Mouse (Mus musculus) heart, embryonic 13.5 days (tissue): ENCODE results near the gene Ldlrad1. TPM values are rescaled to one million over a fixed set of nuclear protein-coding genes. Genes with fewer than 3 reads are reported as not detected.

ENCODE experiments used
- ATAC-seq: fragments of 200-750 bp; cut with Nextera tagmentation; 2 replicates; pipeline ENCODE4 v1.8.0; 2017; ENCODE audit warnings: moderate TSS enrichment; ENCODE audit not compliant: insufficient number of reproducible peaks, low FRiP score, low TSS enrichment; ENCODE audit errors: extremely low read depth
- H3K27ac ChIP-seq: fragments of 300-500 bp; sonication (generic); replicated peaks from 2 replicates; pipeline ENCODE4 v1.5.1; 2015; ENCODE audit warnings: moderate library complexity, mild to moderate bottlenecking, inconsistent platforms
- H3K27me3 ChIP-seq: fragments of 300-500 bp; sonication (generic); replicated peaks from 2 replicates; pipeline ENCODE4 v1.6.1; 2015; ENCODE audit warnings: mild to moderate bottlenecking, inconsistent platforms
- H3K36me3 ChIP-seq: fragments of 300-500 bp; sonication (generic); 2 replicates; pipeline ENCODE4 v1.6.1; 2015; ENCODE audit warnings: mild to moderate bottlenecking, inconsistent platforms
- H3K4me1 ChIP-seq: fragments of 300-500 bp; sonication (generic); 2 replicates; pipeline ENCODE4 v1.6.1; 2015; ENCODE audit warnings: inconsistent platforms
- H3K4me2 ChIP-seq: fragments of 300-500 bp; sonication (generic); 2 replicates; pipeline ENCODE4 v1.6.1; 2015; ENCODE audit warnings: inconsistent platforms, mild to moderate bottlenecking, moderate library complexity
- H3K4me3 ChIP-seq: fragments of 300-500 bp; sonication (generic); 2 replicates; pipeline ENCODE4 v1.5.1; 2015; ENCODE audit warnings: moderate library complexity, mild to moderate bottlenecking, inconsistent platforms
- H3K9ac ChIP-seq: fragments of 300-500 bp; sonication (generic); 2 replicates; pipeline ENCODE4 v1.6.1; 2015; ENCODE audit warnings: inconsistent platforms, mild to moderate bottlenecking, moderate library complexity
- H3K9me3 ChIP-seq: fragments of 300-500 bp; sonication (generic); 2 replicates; pipeline ENCODE4 v1.6.1; 2016; ENCODE audit warnings: inconsistent platforms
- WGBS: fragments of 180-500 bp; shearing (Covaris S2); methylation state at CpG from one replicate; pipeline ENCODE4 v1.1.7; 2015; ENCODE audit warnings: mixed read lengths; 5-methylcytosine and 5-hydroxymethylcytosine counted together
- polyA plus RNA-seq: library from polyadenylated mRNA; unstranded; fragments of >200 nt; fragmentation: Nextera tagmentation; extraction: Ambion mirVana; gene quantifications from 2 replicates; pipeline ENCODE4 v1.2.1, GENCODE M21; 2015

Ldlrad1 gene
- polyA plus RNA-seq, 1 experiment from 2014 or later = not detected

DNA sequence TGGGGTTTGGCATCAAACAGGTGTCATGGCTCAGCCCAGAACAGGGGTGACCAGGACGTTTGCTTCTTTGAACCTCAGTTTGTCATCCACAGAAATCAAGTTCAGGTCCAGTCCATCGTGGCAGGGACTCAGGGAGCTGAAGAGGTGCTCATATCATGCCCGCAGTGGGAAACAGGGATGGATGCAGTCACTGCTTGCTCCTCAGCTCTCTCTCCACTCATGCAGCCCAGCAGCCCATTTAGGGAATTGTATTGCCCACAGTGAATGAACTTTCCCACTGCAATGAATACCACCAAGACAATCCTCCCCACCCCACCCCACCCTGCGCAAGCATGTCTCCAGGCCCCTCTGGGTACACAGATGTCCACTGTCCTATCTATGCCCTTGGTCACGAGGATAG lies 3.0 kb downstream of the Ldlrad1 start:
- no peak for ATAC-seq
- Histone ChIP-seq H3K9me3 (no peaks in the 10 kb centered on the region), H3K4me1 (peaks cover 4% of the 10 kb centered on the region; the same call in 1 of the 2 replicates), H3K27me3 (peaks cover 62% of the 10 kb centered on the region), H3K4me3 (no peak overlapping the region), H3K4me2 (no peak overlapping the region), H3K36me3 (peaks cover 21% of the 10 kb centered on the region), H3K27ac (no peak overlapping the region), H3K9ac (no peak overlapping the region)
- 77% methylated on average over 5 of the region's 5 CpGs for WGBS

- no peak for ATAC-seq
- Histone ChIP-seq H3K36me3 (peaks cover 7% of the 10 kb centered on the region; the same call in 1 of the 2 replicates), H3K9me3 (no peaks in the 10 kb centered on the region), H3K27me3 (peaks cover 71% of the 10 kb centered on the region), H3K4me2 (no peak overlapping the region), H3K9ac (no peak overlapping the region), H3K27ac (no peak overlapping the region), H3K4me1 (peaks cover 11% of the 10 kb centered on the region), H3K4me3 (no peak overlapping the region)
- WGBS = 62% methylated on average over 12 of the region's 12 CpGs
Measured at GRCm38 (mm10) chr4:107213279-107214011, 4.5 kb downstream of the Ldlrad1 start.

GRCm38 (mm10) chr4:107217574-107217973 lies 8.6 kb downstream of the Ldlrad1 start:
- no peak for ATAC-seq
- no peaks in the 10 kb centered on the region for H3K36me3 ChIP-seq
- no peak overlapping the region for H3K4me2 ChIP-seq
- peaks cover 8% of the 10 kb centered on the region; the same call in 1 of the 2 replicates for H3K4me1 ChIP-seq
- 60% methylated on average over 9 of the region's 9 CpGs for WGBS
- no peak overlapping the region for H3K27ac ChIP-seq
- H3K4me3 ChIP-seq = no peak overlapping the region
- H3K9ac ChIP-seq = no peak overlapping the region
- H3K27me3 ChIP-seq = peaks cover 73% of the 10 kb centered on the region
- no peaks in the 10 kb centered on the region for H3K9me3 ChIP-seq

DNA sequence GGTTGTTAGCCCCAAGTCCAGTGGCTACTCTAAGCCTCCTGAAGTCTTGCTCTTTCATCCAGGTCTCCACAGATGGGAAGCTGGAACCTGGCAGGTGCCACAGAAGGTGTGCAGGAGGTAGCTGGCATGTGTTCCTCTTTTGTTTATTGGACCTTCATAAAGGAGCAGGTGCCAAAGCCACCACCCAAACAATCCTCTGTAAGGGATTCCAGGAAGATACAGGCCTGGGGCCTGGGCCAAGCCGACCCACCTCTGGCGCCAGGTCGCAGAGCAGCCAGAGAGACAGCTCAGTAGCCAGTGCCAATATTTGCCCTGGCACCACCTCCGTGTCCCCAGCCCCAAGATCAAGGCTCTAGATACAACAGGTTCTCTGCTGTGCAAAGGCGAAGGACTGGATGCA lies 12.5 kb downstream of the Ldlrad1 start:
- ATAC-seq = no peak
- Histone ChIP-seq H3K4me2 (no peak overlapping the region), H3K9ac (no peak overlapping the region), H3K36me3 (no peaks in the 10 kb centered on the region), H3K27me3 (peaks cover 48% of the 10 kb centered on the region), H3K4me1 (peaks cover 8% of the 10 kb centered on the region; the same call in 1 of the 2 replicates), H3K4me3 (no peak overlapping the region), H3K27ac (no peak overlapping the region), H3K9me3 (no peaks in the 10 kb centered on the region)
- 88% methylated on average over 5 of the region's 5 CpGs for WGBS

- Histone ChIP-seq H3K9me3 (no peaks in the 10 kb centered on the region), H3K4me3 (no peak overlapping the region), H3K27me3 (peaks cover 36% of the 10 kb centered on the region), H3K9ac (no peak overlapping the region), H3K36me3 (no peaks in the 10 kb centered on the region), H3K4me2 (no peak overlapping the region), H3K27ac (no peak overlapping the region), H3K4me1 (no peaks in the 10 kb centered on the region)
- 75% methylated on average over 11 of the region's 11 CpGs for WGBS
- no peak for ATAC-seq
Measured at GRCm38 (mm10) chr4:107223225-107224204, 14.5 kb downstream of the Ldlrad1 start.

DNA sequence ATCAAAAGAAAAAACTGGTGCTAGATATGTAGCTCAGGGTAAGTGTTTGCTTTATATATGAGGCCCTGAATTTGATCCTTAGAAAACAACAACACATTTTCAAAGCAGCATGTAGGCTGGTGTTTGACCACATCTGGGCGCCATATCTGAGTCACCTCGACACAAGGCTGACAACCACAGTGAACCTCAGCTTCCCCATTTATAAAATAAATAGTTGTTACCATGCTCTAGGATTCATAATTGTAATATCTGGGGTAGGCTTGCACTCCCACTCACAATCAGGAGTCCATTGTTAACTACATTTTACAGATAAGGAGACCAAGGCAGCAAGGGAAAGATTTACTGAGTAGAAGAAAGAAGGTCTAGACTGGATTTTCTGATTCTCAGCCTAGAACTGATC lies 17.3 kb downstream of the Ldlrad1 start:
- Histone ChIP-seq H3K9ac (no peak overlapping the region), H3K27ac (no peak overlapping the region), H3K4me3 (no peak overlapping the region), H3K9me3 (no peaks in the 10 kb centered on the region), H3K27me3 (peaks cover 34% of the 10 kb centered on the region), H3K4me2 (no peak overlapping the region), H3K4me1 (no peaks in the 10 kb centered on the region), H3K36me3 (peaks cover 8% of the 10 kb centered on the region; the same call in 1 of the 2 replicates)
- ATAC-seq = no peak
- WGBS = 84% methylated on average over 2 of the region's 2 CpGs

- Histone ChIP-seq H3K27ac (no peak overlapping the region), H3K4me3 (no peak overlapping the region), H3K27me3 (peaks cover 22% of the 10 kb centered on the region), H3K9me3 (no peaks in the 10 kb centered on the region), H3K4me1 (peaks cover 16% of the 10 kb centered on the region; the same call in 1 of the 2 replicates), H3K9ac (no peak overlapping the region), H3K36me3 (peaks cover 62% of the 10 kb centered on the region), H3K4me2 (no peak overlapping the region)
- 17% methylated on average over 3 of the region's 3 CpGs for WGBS
- ATAC-seq = no peak
Measured at GRCm38 (mm10) chr4:107232219-107232618, 23.2 kb downstream of the Ldlrad1 start.

GRCm38 (mm10) chr4:107238253-107238652 lies 29.3 kb downstream of the Ldlrad1 start:
- ATAC-seq = no peak
- H3K36me3 ChIP-seq = peaks cover 96% of the 10 kb centered on the region
- 73% methylated on average over 2 of the region's 2 CpGs for WGBS
- H3K9ac ChIP-seq = no peak overlapping the region
- no peak overlapping the region for H3K4me2 ChIP-seq
- no peak overlapping the region for H3K27ac ChIP-seq
- peaks cover 1% of the 10 kb centered on the region for H3K4me1 ChIP-seq
- H3K9me3 ChIP-seq = no peaks in the 10 kb centered on the region
- H3K27me3 ChIP-seq = peaks cover 8% of the 10 kb centered on the region
- H3K4me3 ChIP-seq = no peak overlapping the region

DNA sequence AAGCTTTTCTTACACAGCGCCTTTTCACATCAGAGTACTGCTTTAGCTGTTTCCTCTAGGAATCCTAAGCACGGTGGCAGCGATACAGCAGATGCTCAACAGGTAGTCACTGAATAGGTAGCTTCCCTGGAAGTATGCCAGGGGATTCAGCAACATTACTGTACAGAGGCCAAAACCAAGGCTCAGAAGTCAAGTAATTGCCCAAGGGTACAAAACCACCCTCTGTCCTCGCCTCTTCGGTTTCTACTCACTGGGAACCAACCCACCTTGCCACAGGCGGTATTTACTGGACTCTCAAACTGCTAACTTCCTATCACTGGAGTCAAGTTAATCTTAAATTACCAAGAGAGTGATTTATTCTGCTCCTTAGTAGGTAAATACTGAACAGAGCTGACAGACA lies 31.2 kb downstream of the Ldlrad1 start:
- no peak overlapping the region for H3K4me3 ChIP-seq
- 93% methylated on average over 6 of the region's 6 CpGs for WGBS
- no peaks in the 10 kb centered on the region for H3K9me3 ChIP-seq
- no peak overlapping the region for H3K4me2 ChIP-seq
- ATAC-seq = no peak
- H3K27me3 ChIP-seq = 0 out of 2 replicates have a peak, but pooled peaks cover 2% of the 10 kb centered on the region
- H3K27ac ChIP-seq = no peak overlapping the region
- H3K9ac ChIP-seq = no peak overlapping the region
- peaks cover 17% of the 10 kb centered on the region for H3K4me1 ChIP-seq
- peaks cover 78% of the 10 kb centered on the region for H3K36me3 ChIP-seq

GRCm38 (mm10) chr4:107243365-107244333 lies 34.7 kb downstream of the Ldlrad1 start:
- ATAC-seq = no peak
- Histone ChIP-seq H3K4me2 (peak overlapping the region; percentile 12; the same call in 1 of the 2 replicates), H3K27ac (peak overlapping the region; percentile 76), H3K4me3 (no peak overlapping the region), H3K9me3 (no peaks in the 10 kb centered on the region), H3K4me1 (peaks cover 49% of the 10 kb centered on the region), H3K36me3 (peaks cover 53% of the 10 kb centered on the region), H3K9ac (no peak overlapping the region; the same call in 1 of the 2 replicates), H3K27me3 (no peaks in the 10 kb centered on the region)
- WGBS = 54% methylated on average over 6 of the region's 6 CpGs
